Mouse (Mus musculus) hindbrain, embryonic 14.5 days (tissue): ENCODE measurements around the gene Gm14295. TPM values are rescaled to one million over a fixed set of nuclear protein-coding genes. Genes with fewer than 3 reads are reported as not detected.
"Not testable (repeated sequence)": the region's sequence is repeated elsewhere in the genome, so short reads cannot be mapped to it uniquely, and the experiment has no call there.

Experiments
- ATAC-seq: fragments of 200-750 bp; cut with Nextera tagmentation; 2 replicates; pipeline ENCODE4 v1.8.0; 2017; ENCODE audit warnings: moderate number of reproducible peaks, mild to moderate bottlenecking, moderate TSS enrichment, moderate library complexity; ENCODE audit not compliant: low FRiP score
- DNase-seq: peaks from one replicate; pipeline ENCODE4 v3.0.0-alpha.2; 2015; ENCODE audit warnings: low spot score
- H3K27ac ChIP-seq: fragments of 300-500 bp; sonication (generic); 2 replicates; pipeline ENCODE4 v1.5.1; 2014; ENCODE audit warnings: mild to moderate bottlenecking, moderate library complexity
- H3K27me3 ChIP-seq: fragments of 300-500 bp; sonication (generic); 2 replicates; pipeline ENCODE4 v1.6.1; 2014; ENCODE audit warnings: mild to moderate bottlenecking, low read length, mixed read lengths; ENCODE audit not compliant: control insufficient read depth, insufficient read depth
- H3K36me3 ChIP-seq: fragments of 300-500 bp; sonication (generic); replicated peaks from 2 replicates; pipeline ENCODE4 v1.6.1; 2014; ENCODE audit not compliant: control insufficient read depth, insufficient read depth
- H3K4me1 ChIP-seq: fragments of 300-500 bp; sonication (generic); replicated peaks from 2 replicates; pipeline ENCODE4 v1.6.1; 2014; ENCODE audit warnings: antibody characterized with exemption, low read length, mixed read lengths; ENCODE audit not compliant: control insufficient read depth, insufficient read depth
- H3K4me2 ChIP-seq: fragments of 300-500 bp; sonication (generic); replicated peaks from 2 replicates; pipeline ENCODE4 v1.6.1; 2014; ENCODE audit warnings: mild to moderate bottlenecking, moderate library complexity
- H3K4me3 ChIP-seq: fragments of 300-500 bp; sonication (generic); replicated peaks from 2 replicates; pipeline ENCODE4 v1.5.1; 2014; ENCODE audit warnings: mild to moderate bottlenecking, low read length
- H3K9ac ChIP-seq: fragments of 300-500 bp; sonication (generic); 2 replicates; pipeline ENCODE4 v1.6.1; 2014
- H3K9me3 ChIP-seq: fragments of 300-500 bp; sonication (generic); 2 replicates; pipeline ENCODE4 v1.6.1; 2016; ENCODE audit warnings: low read length; ENCODE audit not compliant: control insufficient read depth
- WGBS: fragments of 180-500 bp; shearing (Covaris S2); extraction: QIAGEN DNeasy Blood & Tissue Kit; methylation state at CpG from one replicate; pipeline ENCODE4 v1.1.7; 2014; 5-methylcytosine and 5-hydroxymethylcytosine counted together
- polyA plus RNA-seq: library from polyadenylated mRNA; unstranded; fragments of >200 nt; fragmentation: Nextera tagmentation; extraction: Ambion mirVana; gene quantifications from 2 replicates; pipeline ENCODE4 v1.2.1, GENCODE M21; 2014

The Gm14295 gene
- 11.0 and 11.2 TPM in 2 replicates for polyA plus RNA-seq

DNA sequence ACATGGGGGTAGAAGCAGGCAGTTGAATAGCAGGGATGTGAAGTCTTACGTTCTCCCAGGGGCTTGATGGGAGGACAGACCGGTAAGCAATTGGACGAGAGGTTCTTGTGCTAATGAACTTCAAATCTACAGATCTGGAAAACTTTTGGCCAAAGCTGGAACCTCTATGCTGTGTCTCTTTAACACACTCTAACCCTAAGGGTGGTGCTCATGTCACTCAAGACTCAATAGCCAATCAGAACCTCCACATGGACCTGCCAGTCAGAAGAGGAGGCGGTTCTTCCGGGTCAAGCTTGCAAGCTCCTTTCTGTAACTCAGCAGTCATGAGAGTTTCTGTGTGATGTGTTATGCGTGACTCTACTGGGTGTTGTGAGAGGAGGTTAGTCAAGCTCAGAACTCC is at the start of gene Gm14295:
Gene Gm14295, plus strand, starts transcription at position 301 of the 400 bp plus-strand sequence.
- H3K27me3 ChIP-seq, ATAC-seq, H3K9ac ChIP-seq, H3K36me3 ChIP-seq, H3K27ac ChIP-seq, DNase-seq, H3K9me3 ChIP-seq, H3K4me1 ChIP-seq: not testable (repeated sequence)
- WGBS: no CpG with 5 or more reads among the region's 6 CpGs
- Histone ChIP-seq H3K4me3 (peak within 1 kb of the TSS; percentile 33), H3K4me2 (peak within 1 kb of the TSS; percentile 42)

GRCm38 (mm10) chr2:176798785-176799184 is 373 bp downstream of the Gm14295 start:
- not testable (repeated sequence) for H3K4me1 ChIP-seq, H3K27ac ChIP-seq, H3K36me3 ChIP-seq, H3K27me3 ChIP-seq, H3K9me3 ChIP-seq, H3K9ac ChIP-seq, ATAC-seq, DNase-seq
- H3K4me3 ChIP-seq: peak overlapping the region; percentile 33
- peak overlapping the region; percentile 42 for H3K4me2 ChIP-seq
- WGBS: 20% methylated on average over 8 of the region's 15 CpGs

GRCm38 (mm10) chr2:176830840-176831239 is 32.4 kb downstream of the Gm14295 start, which contains the start of gene Gm14408:
Gm14408 (plus strand) TSS chr2:176831140.
- not testable (repeated sequence) for ATAC-seq, H3K4me1 ChIP-seq, DNase-seq, H3K4me3 ChIP-seq, H3K9ac ChIP-seq, H3K36me3 ChIP-seq, H3K4me2 ChIP-seq, H3K27ac ChIP-seq, H3K9me3 ChIP-seq, H3K27me3 ChIP-seq
- WGBS: 89% methylated on average over 1 of the region's 3 CpGs

Other genes with a start within 250 kb of the Gm14295 start
- gene Gm14308, start 162.3 kb upstream of the Gm14295 start, polyA plus RNA-seq: 23.0 and 28.6 TPM in 2 replicates
- gene Zfp973, start 128.1 kb upstream of the Gm14295 start, polyA plus RNA-seq: 9.1 and 11.9 TPM in 2 replicates
- 43.0 and 44.5 TPM in 2 replicates for gene Gm14305, start 90.3 kb upstream of the Gm14295 start, polyA plus RNA-seq
- not detected in 2 replicates for gene Gm14408, start 32.5 kb downstream of the Gm14295 start, polyA plus RNA-seq
- gene Gm14296, start 129.2 kb downstream of the Gm14295 start, polyA plus RNA-seq: 7.7 and 13.3 TPM in 2 replicates
- gene Gm14419, start 202.3 kb downstream of the Gm14295 start, polyA plus RNA-seq: 7.1 and 7.9 TPM in 2 replicates